Mouse (Mus musculus): ENCODE measurements at regions not wholly inside any gene's neighbourhood (a gene's known extent, or its start where the extent isn't known, plus 50 kb on each side); places are given as distances from the start of the nearest gene placed in this dataset.

- 86% methylated on average over 8 of the region's 8 CpGs for WGBS
- Histone ChIP-seq H3K36me3 (ENCODE audit: control insufficient read depth, insufficient read depth, low read length) (no peaks in the 10 kb centered on the region), H3K4me2 (ENCODE audit: low read depth, low read length) (no peak overlapping the region), H3K4me1 (ENCODE audit: control insufficient read depth, insufficient read depth, low read length) (no peaks in the 10 kb centered on the region), H3K27ac (ENCODE audit: low read length) (no peak overlapping the region), H3K4me3 (replicated peaks; ENCODE audit: low read length) (no peak overlapping the region), H3K9me3 (replicated peaks; ENCODE audit: control insufficient read depth, low read length) (no peaks in the 10 kb centered on the region), H3K9ac (ENCODE audit: low read length) (no peak overlapping the region), H3K27me3 (ENCODE audit: control insufficient read depth, insufficient read depth, low read length) (no peaks in the 10 kb centered on the region)
- ATAC-seq (ENCODE audit: insufficient read depth, low FRiP score): no peak
These were observed 133.1 kb downstream of the Tgfb2 start for GRCm38 (mm10) chr1:186572651-186573050.

- no peak overlapping the region for H3K4me3 ChIP-seq (replicated peaks; ENCODE audit: low read length)
- no peak overlapping the region for H3K27ac ChIP-seq (ENCODE audit: low read length)
- H3K4me2 ChIP-seq (ENCODE audit: low read depth, low read length): no peak overlapping the region
- 67% methylated on average over 4 of the region's 4 CpGs for WGBS
- H3K9me3 ChIP-seq (replicated peaks; ENCODE audit: control insufficient read depth, low read length): no peaks in the 10 kb centered on the region
- H3K4me1 ChIP-seq (ENCODE audit: control insufficient read depth, insufficient read depth, low read length): no peaks in the 10 kb centered on the region
- H3K9ac ChIP-seq (ENCODE audit: low read length): no peak overlapping the region
- no peaks in the 10 kb centered on the region for H3K36me3 ChIP-seq (ENCODE audit: control insufficient read depth, insufficient read depth, low read length)
- ATAC-seq (ENCODE audit: insufficient read depth, low FRiP score): no peak
- H3K27me3 ChIP-seq (ENCODE audit: control insufficient read depth, insufficient read depth, low read length): no peaks in the 10 kb centered on the region
These were observed 133.7 kb downstream of the Tgfb2 start for GRCm38 (mm10) chr1:186572092-186572491.

GRCm38 (mm10) chr1:186568496-186568895 is 137.3 kb downstream of the Tgfb2 start:
- H3K27ac ChIP-seq (ENCODE audit: low read length): no peak overlapping the region
- no peaks in the 10 kb centered on the region for H3K27me3 ChIP-seq (ENCODE audit: control insufficient read depth, insufficient read depth, low read length)

GRCm38 (mm10) chr1:186568076-186568475 is 137.7 kb downstream of the Tgfb2 start:
- Histone ChIP-seq H3K27me3 (ENCODE audit: control insufficient read depth, insufficient read depth, low read length) (no peaks in the 10 kb centered on the region), H3K27ac (ENCODE audit: low read length) (no peak overlapping the region), H3K4me2 (ENCODE audit: low read depth, low read length) (no peak overlapping the region), H3K4me3 (replicated peaks; ENCODE audit: low read length) (no peak overlapping the region), H3K9ac (ENCODE audit: low read length) (no peak overlapping the region), H3K4me1 (ENCODE audit: control insufficient read depth, insufficient read depth, low read length) (no peaks in the 10 kb centered on the region), H3K36me3 (ENCODE audit: control insufficient read depth, insufficient read depth, low read length) (no peaks in the 10 kb centered on the region), H3K9me3 (replicated peaks; ENCODE audit: control insufficient read depth, low read length) (no peaks in the 10 kb centered on the region)
- ATAC-seq (ENCODE audit: insufficient read depth, low FRiP score): no peak
- 44% methylated on average over 6 of the region's 6 CpGs for WGBS

More at GRCm38 (mm10) chr1:186568496-186568895, 137.3 kb downstream of the Tgfb2 start:
- ATAC-seq (ENCODE audit: insufficient read depth, low FRiP score): no peak
- 79% methylated on average over 4 of the region's 4 CpGs for WGBS
- Histone ChIP-seq H3K9ac (ENCODE audit: low read length) (no peak overlapping the region), H3K36me3 (ENCODE audit: control insufficient read depth, insufficient read depth, low read length) (no peaks in the 10 kb centered on the region), H3K9me3 (replicated peaks; ENCODE audit: control insufficient read depth, low read length) (no peaks in the 10 kb centered on the region), H3K4me2 (ENCODE audit: low read depth, low read length) (no peak overlapping the region), H3K4me1 (ENCODE audit: control insufficient read depth, insufficient read depth, low read length) (no peaks in the 10 kb centered on the region), H3K4me3 (replicated peaks; ENCODE audit: low read length) (no peak overlapping the region)

GRCm38 (mm10) chr1:186567136-186567826 is 138.5 kb downstream of the Tgfb2 start:
- Histone ChIP-seq H3K4me1 (ENCODE audit: control insufficient read depth, insufficient read depth, low read length) (no peaks in the 10 kb centered on the region), H3K27ac (ENCODE audit: low read length) (no peak overlapping the region), H3K4me3 (replicated peaks; ENCODE audit: low read length) (no peak overlapping the region; the same call in 1 of the 2 replicates), H3K36me3 (ENCODE audit: control insufficient read depth, insufficient read depth, low read length) (no peaks in the 10 kb centered on the region), H3K4me2 (ENCODE audit: low read depth, low read length) (peak overlapping the region; percentile 37), H3K9ac (ENCODE audit: low read length) (no peak overlapping the region), H3K27me3 (ENCODE audit: control insufficient read depth, insufficient read depth, low read length) (no peaks in the 10 kb centered on the region), H3K9me3 (replicated peaks; ENCODE audit: control insufficient read depth, low read length) (no peaks in the 10 kb centered on the region)
- WGBS: 18% methylated on average over 15 of the region's 15 CpGs
- no peak for ATAC-seq (ENCODE audit: insufficient read depth, low FRiP score)

- 82% methylated on average over 3 of the region's 3 CpGs for WGBS
- no peaks in the 10 kb centered on the region for H3K36me3 ChIP-seq (ENCODE audit: control insufficient read depth, insufficient read depth, low read length)
- no peaks in the 10 kb centered on the region for H3K9me3 ChIP-seq (replicated peaks; ENCODE audit: control insufficient read depth, low read length)
- H3K4me1 ChIP-seq (ENCODE audit: control insufficient read depth, insufficient read depth, low read length): no peaks in the 10 kb centered on the region
- H3K9ac ChIP-seq (ENCODE audit: low read length): no peak overlapping the region
- H3K4me3 ChIP-seq (replicated peaks; ENCODE audit: low read length): no peak overlapping the region
- ATAC-seq (ENCODE audit: insufficient read depth, low FRiP score): no peak
- no peak overlapping the region for H3K27ac ChIP-seq (ENCODE audit: low read length)
- H3K4me2 ChIP-seq (ENCODE audit: low read depth, low read length): no peak overlapping the region
- H3K27me3 ChIP-seq (ENCODE audit: control insufficient read depth, insufficient read depth, low read length): no peaks in the 10 kb centered on the region
These were observed 143.8 kb downstream of the Tgfb2 start for GRCm38 (mm10) chr1:186562027-186562426.

GRCm38 (mm10) chr1:186555441-186555975 is 150.3 kb downstream of the Tgfb2 start:
- Histone ChIP-seq H3K9me3 (replicated peaks; ENCODE audit: control insufficient read depth, low read length) (no peaks in the 10 kb centered on the region), H3K9ac (ENCODE audit: low read length) (no peak overlapping the region), H3K27ac (ENCODE audit: low read length) (no peak overlapping the region), H3K4me2 (ENCODE audit: low read depth, low read length) (no peak overlapping the region), H3K27me3 (ENCODE audit: control insufficient read depth, insufficient read depth, low read length) (no peaks in the 10 kb centered on the region), H3K4me1 (ENCODE audit: control insufficient read depth, insufficient read depth, low read length) (no peaks in the 10 kb centered on the region), H3K36me3 (ENCODE audit: control insufficient read depth, insufficient read depth, low read length) (no peaks in the 10 kb centered on the region), H3K4me3 (replicated peaks; ENCODE audit: low read length) (no peak overlapping the region)
- no peak for ATAC-seq (ENCODE audit: insufficient read depth, low FRiP score)
- WGBS: 35% methylated on average over 6 of the region's 6 CpGs

GRCm38 (mm10) chr1:186554520-186555010 is 151.2 kb downstream of the Tgfb2 start:
- H3K4me3 ChIP-seq (replicated peaks; ENCODE audit: low read length): no peak overlapping the region
- H3K27me3 ChIP-seq (ENCODE audit: control insufficient read depth, insufficient read depth, low read length): no peaks in the 10 kb centered on the region
- no peak overlapping the region for H3K27ac ChIP-seq (ENCODE audit: low read length)
- H3K4me2 ChIP-seq (ENCODE audit: low read depth, low read length): no peak overlapping the region
- 64% methylated on average over 7 of the region's 7 CpGs for WGBS
- ATAC-seq (ENCODE audit: insufficient read depth, low FRiP score): no peak
- no peaks in the 10 kb centered on the region for H3K9me3 ChIP-seq (replicated peaks; ENCODE audit: control insufficient read depth, low read length)
- no peaks in the 10 kb centered on the region for H3K4me1 ChIP-seq (ENCODE audit: control insufficient read depth, insufficient read depth, low read length)
- H3K36me3 ChIP-seq (ENCODE audit: control insufficient read depth, insufficient read depth, low read length): no peaks in the 10 kb centered on the region
- H3K9ac ChIP-seq (ENCODE audit: low read length): no peak overlapping the region

- Histone ChIP-seq H3K4me3 (replicated peaks; ENCODE audit: low read length) (no peak overlapping the region), H3K4me2 (ENCODE audit: low read depth, low read length) (no peak overlapping the region), H3K36me3 (ENCODE audit: control insufficient read depth, insufficient read depth, low read length) (no peaks in the 10 kb centered on the region), H3K27ac (ENCODE audit: low read length) (no peak overlapping the region), H3K9me3 (replicated peaks; ENCODE audit: control insufficient read depth, low read length) (no peaks in the 10 kb centered on the region), H3K27me3 (ENCODE audit: control insufficient read depth, insufficient read depth, low read length) (no peaks in the 10 kb centered on the region), H3K9ac (ENCODE audit: low read length) (no peak overlapping the region), H3K4me1 (ENCODE audit: control insufficient read depth, insufficient read depth, low read length) (no peaks in the 10 kb centered on the region)
- ATAC-seq (ENCODE audit: insufficient read depth, low FRiP score): no peak
- 87% methylated on average over 7 of the region's 7 CpGs for WGBS
These were observed 153.1 kb downstream of the Tgfb2 start for GRCm38 (mm10) chr1:186552689-186553088.

Measured in stomach, embryonic 16.5 days (tissue).